Mouse (Mus musculus): Measurements from ENCODE around the gene Aamdc.

The Aamdc gene

GRCm38 (mm10) chr7:97500555-97501209, 78.6 kb downstream of the Aamdc start:
- no peak for DNase-seq (ENCODE audit: low read depth)

Data from naive thymus-derived CD4-positive, alpha-beta T cell, adult 2 months (primary cell).